Mouse (Mus musculus): ENCODE results near the gene Arhgef17.

DNA sequence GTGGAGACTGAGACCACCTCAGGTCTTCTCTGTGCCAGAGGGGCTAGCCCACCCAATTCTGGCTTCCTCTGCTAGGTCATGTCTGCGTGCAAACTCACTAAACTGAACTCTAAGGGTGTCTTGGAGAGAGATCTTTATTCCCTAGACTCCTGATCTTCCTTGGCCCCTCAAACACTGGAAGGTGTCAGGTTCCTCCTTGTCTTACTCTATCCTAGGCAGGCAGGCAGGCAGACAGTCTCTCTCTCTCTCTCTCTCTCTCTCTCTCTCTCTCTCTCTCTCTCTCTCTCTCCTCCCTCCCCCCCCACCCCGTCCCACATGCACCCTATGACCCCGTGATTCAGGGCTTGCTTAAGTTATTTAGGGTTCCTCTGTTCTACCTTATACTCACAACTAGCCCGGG is 69.6 kb downstream of the Arhgef17 start:
- TF ChIP-seq FLI1 (IDR thresholded peaks at IDR 0.05; ENCODE audit: low read length) (no peak), GATA1 (IDR thresholded peaks at IDR 0.05; ENCODE audit: borderline replicate concordance, low read length) (no peak)
